Mouse (Mus musculus) forebrain, embryonic 10.5 days (tissue): ENCODE measurements around the gene Tmem201. TPM values are rescaled to one million over a fixed set of nuclear protein-coding genes. Genes with fewer than 3 reads are reported as not detected.
"Not testable (repeated sequence)": the region's sequence is repeated elsewhere in the genome, so short reads cannot be mapped to it uniquely, and the experiment has no call there.

Experiments
- DNase-seq: peaks from one replicate; pipeline ENCODE4 v3.0.0-alpha.2; 2017; ENCODE audit warnings: low spot score; ENCODE audit errors: extremely low spot score
- H3K27ac ChIP-seq: fragments of 300-500 bp; sonication (generic); 2 replicates; pipeline ENCODE4 v1.5.1; 2016; ENCODE audit warnings: mild to moderate bottlenecking
- H3K27me3 ChIP-seq: fragments of 300-500 bp; sonication (generic); 2 replicates; pipeline ENCODE4 v1.6.1; 2016; ENCODE audit warnings: mild to moderate bottlenecking; ENCODE audit not compliant: poor library complexity, severe bottlenecking
- H3K36me3 ChIP-seq: fragments of 300-500 bp; sonication (generic); replicated peaks from 2 replicates; pipeline ENCODE4 v1.6.1; 2016; ENCODE audit warnings: mild to moderate bottlenecking, moderate library complexity
- H3K4me1 ChIP-seq: fragments of 300-500 bp; sonication (generic); 2 replicates; pipeline ENCODE4 v1.6.1; 2016
- H3K4me3 ChIP-seq: fragments of 300-500 bp; sonication (generic); 2 replicates; pipeline ENCODE4 v1.5.1; 2016; ENCODE audit warnings: mild to moderate bottlenecking, moderate library complexity
- H3K9me3 ChIP-seq: fragments of 300-500 bp; sonication (generic); 2 replicates; pipeline ENCODE4 v1.6.1; 2016; ENCODE audit warnings: mild to moderate bottlenecking, moderate library complexity
- WGBS: fragments of 180-500 bp; shearing (Covaris S2); methylation state at CpG from one replicate; pipeline ENCODE4 v1.1.7; 2016; 5-methylcytosine and 5-hydroxymethylcytosine counted together
- polyA plus RNA-seq: library from polyadenylated mRNA; unstranded; fragments of >200 nt; fragmentation: Nextera tagmentation; extraction: Ambion mirVana; gene quantifications from 2 replicates; pipeline ENCODE4 v1.2.1, GENCODE M21; 2016

Gene Tmem201
- polyA plus RNA-seq, 1 experiment from 2014 or later: 38.7 TPM

GRCm38 (mm10) chr4:149765201-149765600, 27.4 kb upstream of the Tmem201 start:
- H3K4me1 ChIP-seq: no peaks in the 10 kb centered on the region

GRCm38 (mm10) chr4:149763335-149763734, 25.5 kb upstream of the Tmem201 start:
- Histone ChIP-seq H3K9me3 (no peaks in the 10 kb centered on the region), H3K27ac (no peak overlapping the region), H3K4me1 (no peaks in the 10 kb centered on the region), H3K27me3 (peaks cover 34% of the 10 kb centered on the region; the same call in 1 of the 2 replicates), H3K36me3 (peaks cover 33% of the 10 kb centered on the region), H3K4me3 (no peak overlapping the region)
- DNase-seq: no peak
- WGBS: 87% methylated on average over 2 of the region's 2 CpGs

More at GRCm38 (mm10) chr4:149765201-149765600, 27.4 kb upstream of the Tmem201 start:
- WGBS: 92% methylated on average over 5 of the region's 5 CpGs
- H3K27ac ChIP-seq: no peak overlapping the region
- no peak for DNase-seq
- peaks cover 53% of the 10 kb centered on the region for H3K27me3 ChIP-seq
- no peaks in the 10 kb centered on the region for H3K9me3 ChIP-seq
- H3K4me3 ChIP-seq: no peak overlapping the region
- peaks cover 22% of the 10 kb centered on the region for H3K36me3 ChIP-seq

- no peak overlapping the region for H3K4me3 ChIP-seq
- no peak overlapping the region for H3K27ac ChIP-seq
- no peaks in the 10 kb centered on the region for H3K9me3 ChIP-seq
- WGBS: 74% methylated on average over 5 of the region's 5 CpGs
- H3K27me3 ChIP-seq: peaks cover 8% of the 10 kb centered on the region; the same call in 1 of the 2 replicates
- H3K36me3 ChIP-seq: peaks cover 42% of the 10 kb centered on the region
- DNase-seq: no peak
- H3K4me1 ChIP-seq: no peaks in the 10 kb centered on the region
Observed at GRCm38 (mm10) chr4:149759517-149759916, 21.7 kb upstream of the Tmem201 start.

GRCm38 (mm10) chr4:149758423-149758822, 20.6 kb upstream of the Tmem201 start:
- Histone ChIP-seq H3K9me3 (no peaks in the 10 kb centered on the region), H3K27ac (no peak overlapping the region), H3K4me1 (no peaks in the 10 kb centered on the region), H3K36me3 (peaks cover 43% of the 10 kb centered on the region), H3K27me3 (peaks cover 13% of the 10 kb centered on the region), H3K4me3 (no peak overlapping the region)
- no peak for DNase-seq
- WGBS: 91% methylated on average over 6 of the region's 6 CpGs

- H3K9me3 ChIP-seq, DNase-seq, H3K27ac ChIP-seq, H3K4me1 ChIP-seq, H3K4me3 ChIP-seq: not testable (repeated sequence)
- WGBS: 95% methylated on average over 7 of the region's 7 CpGs
- Histone ChIP-seq H3K27me3 (peaks cover 12% of the 10 kb centered on the region), H3K36me3 (peaks cover 34% of the 10 kb centered on the region)
Observed at GRCm38 (mm10) chr4:149756546-149756945, 18.7 kb upstream of the Tmem201 start.

- Histone ChIP-seq H3K36me3 (peaks cover 19% of the 10 kb centered on the region), H3K4me1 (peaks cover 27% of the 10 kb centered on the region), H3K27ac (no peak overlapping the region), H3K9me3 (no peaks in the 10 kb centered on the region), H3K4me3 (no peak overlapping the region), H3K27me3 (peaks cover 18% of the 10 kb centered on the region)
- 68% methylated on average over 3 of the region's 3 CpGs for WGBS
- DNase-seq: no peak
Observed at GRCm38 (mm10) chr4:149752836-149753235, 15.0 kb upstream of the Tmem201 start.

- Histone ChIP-seq H3K36me3 (peaks cover 19% of the 10 kb centered on the region), H3K9me3 (no peaks in the 10 kb centered on the region), H3K27me3 (peaks cover 18% of the 10 kb centered on the region), H3K27ac (no peak overlapping the region), H3K4me1 (peaks cover 27% of the 10 kb centered on the region), H3K4me3 (no peak overlapping the region)
- peak; percentile 48 for DNase-seq
- 30% methylated on average over 17 of the region's 17 CpGs for WGBS
Observed at GRCm38 (mm10) chr4:149752124-149752799, 14.4 kb upstream of the Tmem201 start.

GRCm38 (mm10) chr4:149750671-149751070, 12.8 kb upstream of the Tmem201 start:
- H3K36me3 ChIP-seq: peaks cover 20% of the 10 kb centered on the region
- peak overlapping the region; percentile 44 for H3K27ac ChIP-seq
- 44% methylated on average over 5 of the region's 5 CpGs for WGBS
- peaks cover 27% of the 10 kb centered on the region for H3K4me1 ChIP-seq
- no peaks in the 10 kb centered on the region for H3K9me3 ChIP-seq
- H3K27me3 ChIP-seq: peaks cover 18% of the 10 kb centered on the region
- DNase-seq: no peak
- no peak overlapping the region for H3K4me3 ChIP-seq

- not testable (repeated sequence) for H3K9me3 ChIP-seq, H3K27ac ChIP-seq, H3K4me3 ChIP-seq, DNase-seq
- 95% methylated on average over 3 of the region's 3 CpGs for WGBS
- Histone ChIP-seq H3K4me1 (peaks cover 27% of the 10 kb centered on the region), H3K36me3 (peaks cover 24% of the 10 kb centered on the region), H3K27me3 (peaks cover 18% of the 10 kb centered on the region)
Observed at GRCm38 (mm10) chr4:149749663-149750015, 11.8 kb upstream of the Tmem201 start.

- Histone ChIP-seq H3K36me3 (peaks cover 28% of the 10 kb centered on the region), H3K27me3 (peaks cover 15% of the 10 kb centered on the region), H3K4me1 (peaks cover 27% of the 10 kb centered on the region), H3K9me3 (no peaks in the 10 kb centered on the region), H3K27ac (no peak overlapping the region), H3K4me3 (no peak overlapping the region)
- DNase-seq: no peak
- WGBS: 91% methylated on average over 18 of the region's 18 CpGs
Observed at GRCm38 (mm10) chr4:149749003-149749662, 11.3 kb upstream of the Tmem201 start.

- H3K9me3 ChIP-seq: no peaks in the 10 kb centered on the region
- no peak for DNase-seq
- H3K27me3 ChIP-seq: no peaks in the 10 kb centered on the region
- no peak overlapping the region for H3K27ac ChIP-seq
- no peak overlapping the region for H3K4me3 ChIP-seq
- WGBS: 88% methylated on average over 7 of the region's 7 CpGs
- peaks cover 51% of the 10 kb centered on the region for H3K36me3 ChIP-seq
- H3K4me1 ChIP-seq: peaks cover 3% of the 10 kb centered on the region; the same call in 1 of the 2 replicates
Observed at GRCm38 (mm10) chr4:149744119-149744518, 6.3 kb upstream of the Tmem201 start.

- no peak overlapping the region for H3K27ac ChIP-seq
- no peaks in the 10 kb centered on the region for H3K27me3 ChIP-seq
- peaks cover 10% of the 10 kb centered on the region for H3K4me1 ChIP-seq
- DNase-seq: no peak
- no peaks in the 10 kb centered on the region for H3K9me3 ChIP-seq
- peaks cover 45% of the 10 kb centered on the region for H3K36me3 ChIP-seq
- WGBS: 96% methylated on average over 14 of the region's 14 CpGs
- H3K4me3 ChIP-seq: no peak overlapping the region
Observed at GRCm38 (mm10) chr4:149742011-149742530, 4.2 kb upstream of the Tmem201 start.

GRCm38 (mm10) chr4:149740301-149740700, 2.5 kb upstream of the Tmem201 start:
- no peaks in the 10 kb centered on the region for H3K27me3 ChIP-seq
- 89% methylated on average over 7 of the region's 7 CpGs for WGBS
- no peak for DNase-seq
- H3K4me1 ChIP-seq: peaks cover 28% of the 10 kb centered on the region
- H3K4me3 ChIP-seq: no peak overlapping the region
- H3K9me3 ChIP-seq: no peaks in the 10 kb centered on the region
- H3K36me3 ChIP-seq: peaks cover 45% of the 10 kb centered on the region
- H3K27ac ChIP-seq: no peak overlapping the region
